Comparison of ENCODE assay signal across 16 mouse cellular contexts in the genomic region with DNA sequence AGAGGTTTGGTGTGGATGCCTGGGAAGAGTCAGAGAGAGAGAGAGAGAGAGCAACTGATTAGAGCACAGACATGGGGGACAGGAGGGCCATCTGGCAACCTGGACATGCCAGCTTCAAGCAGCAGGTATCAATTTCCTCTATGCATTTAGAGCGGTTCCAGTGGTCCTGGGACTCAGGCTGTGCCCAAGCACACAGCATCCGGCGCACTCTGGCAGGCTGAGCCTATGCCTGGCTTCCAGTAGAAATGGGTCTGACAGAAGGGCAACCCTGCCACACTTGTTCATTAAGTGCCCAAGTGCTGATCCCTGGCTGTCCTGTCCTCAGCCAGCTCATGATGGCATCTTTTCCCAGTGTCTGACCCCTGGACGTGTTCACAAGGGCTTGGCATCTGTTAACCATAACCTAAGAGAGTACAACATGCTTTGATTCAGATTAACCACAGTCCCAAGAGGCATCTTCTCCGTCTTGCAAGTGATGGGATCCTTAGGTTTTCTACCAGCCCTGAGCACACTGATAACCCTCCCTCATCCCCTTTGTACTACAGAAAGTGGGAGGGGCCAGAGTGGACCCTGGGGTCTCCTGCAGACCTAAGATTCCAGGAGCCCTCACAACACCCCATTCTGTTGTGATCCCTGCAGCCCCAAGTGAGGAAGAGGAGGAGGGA. TPM values are rescaled to one million over a fixed set of nuclear protein-coding genes. Genes with fewer than 3 reads are reported as not detected.
"Had no signal": no experiment of that assay in that cellular context is flagged by ENCODE, and none has a peak within 500 bp of the region (broad histone marks: within the 10 kb centered on the region; RNA-seq: fewer than 3 reads in every experiment).

No protein-coding gene starts in this region.

- H3K36me3 ChIP-seq: limb, embryonic 12.5 days; liver, embryonic 13.5 days; lung, embryonic 15.5 days; midbrain, embryonic 15.5 days; stomach, embryonic 15.5 days had no signal

- H3K4me2 ChIP-seq: limb, embryonic 12.5 days; liver, embryonic 13.5 days; lung, embryonic 15.5 days; midbrain, embryonic 15.5 days; stomach, embryonic 15.5 days had no signal

- ATAC-seq: liver, postnatal 0 days; midbrain, embryonic 15.5 days had no signal

- H3K9me3 ChIP-seq: limb, embryonic 12.5 days; liver, embryonic 13.5 days; lung, embryonic 15.5 days; midbrain, embryonic 15.5 days; stomach, embryonic 15.5 days had no signal

- H3K4me3 ChIP-seq: left cerebral cortex, adult 2 months; limb, embryonic 12.5 days; liver, embryonic 13.5 days; lung, embryonic 15.5 days; midbrain, embryonic 15.5 days; stomach, embryonic 15.5 days had no signal

- H3K4me1 ChIP-seq: liver, embryonic 13.5 days; stomach, embryonic 15.5 days had no signal

- H3K9ac ChIP-seq: limb, embryonic 12.5 days; liver, embryonic 13.5 days; liver, postnatal 0 days; lung, embryonic 15.5 days; midbrain, embryonic 15.5 days; stomach, embryonic 15.5 days had no signal

- H3K27me3 ChIP-seq: limb, embryonic 12.5 days; lung, embryonic 15.5 days; midbrain, embryonic 15.5 days; stomach, embryonic 15.5 days had no signal

- H3K27ac ChIP-seq: left cerebral cortex, adult 2 months; limb, embryonic 12.5 days; liver, embryonic 13.5 days; lung, embryonic 15.5 days; macrophage; midbrain, embryonic 15.5 days; stomach, embryonic 15.5 days had no signal

- DNase-seq: kidney, adult 8-10 months; kidney, postnatal 25 days; liver; liver, embryonic 13.5 days; liver, postnatal 0 days; lung, postnatal 14 days; right cerebral cortex, postnatal 14 days; thymus, adult 2 months; thymus, postnatal 25 days had no signal

RNA-seq across cellular contexts. Expression of a gene that starts 3.1 kb away (rescaled TPM):
- polyA plus RNA-seq: kidney, embryonic 16.5 days; limb, embryonic 12.5 days; liver, embryonic 13.5 days; macrophage had no signal

RNA-seq across cellular contexts. Expression of a gene that starts 43.3 kb away (rescaled TPM):
- polyA plus RNA-seq: macrophage had no signal
